Mouse (Mus musculus): ENCODE measurements around the gene Olfr1328. TPM values are rescaled to one million over a fixed set of nuclear protein-coding genes. Genes with fewer than 3 reads are reported as not detected.

The Olfr1328 gene
- polyA plus RNA-seq, 1 experiment, result not detected

- H3K36me3 ChIP-seq (ENCODE audit: control insufficient read depth, insufficient read depth), result no peaks in the 10 kb centered on the region
- TF ChIP-seq MAX (IDR thresholded peaks at IDR 0.05; ENCODE audit: low read depth) (no peak), REST (IDR thresholded peaks at IDR 0.05; ENCODE audit: insufficient read depth, insufficient read length) (no peak), TCF3 (IDR thresholded peaks at IDR 0.05; ENCODE audit: insufficient read length, low read depth) (no peak), E2F4 (IDR thresholded peaks at IDR 0.05; ENCODE audit: insufficient read depth) (no peak), POLR2A (IDR thresholded peaks at IDR 0.05; ENCODE audit: insufficient read length, low read depth) (no peak), MYOD1 (IDR thresholded peaks at IDR 0.05; ENCODE audit: control insufficient read depth in 1 of 3, insufficient read length in 2 of 3, low read depth in 2 of 3) (no peak), MYOG (IDR thresholded peaks at IDR 0.05; ENCODE audit: control insufficient read depth in 1 of 3, insufficient read depth in 1 of 3, insufficient read length in 2 of 3, low read depth in 2 of 3) (no peak), TCF12 (IDR thresholded peaks at IDR 0.05; ENCODE audit: insufficient read depth, poor library complexity, severe bottlenecking) (no peak)
- no peak within 1 kb of the TSS for H3K4me3 ChIP-seq
- H3K27me3 ChIP-seq (ENCODE audit: control insufficient read depth, insufficient read depth, insufficient read length), result no peaks in the 10 kb centered on the region
- H3K79me2 ChIP-seq (ENCODE audit: control insufficient read depth, insufficient read depth), result no peaks in the 10 kb centered on the region
- no peak within 1 kb of the TSS for H3K4me2 ChIP-seq (ENCODE audit: low read depth)
- no peak within 1 kb of the TSS for H3ac ChIP-seq (ENCODE audit: control insufficient read depth, insufficient read length)
Observed at GRCm38 (mm10) chr4:118888297-118888696, 50.1 kb downstream of the Olfr1328 start, which contains the start of gene Olfr1330. TSS of gene Olfr1330 (plus strand) at chr4:118888597.

Other genes starting within 250 kb of the Olfr1328 start
- not detected for gene Olfr1342, start 245.9 kb downstream of the Olfr1328 start, polyA plus RNA-seq (2012; fragmentation: generic; extraction: Trizol)
- not detected for gene Olfr1341, start 235.1 kb downstream of the Olfr1328 start, polyA plus RNA-seq (2012; fragmentation: generic; extraction: Trizol)
- not detected for gene Olfr1340, start 218.5 kb downstream of the Olfr1328 start, polyA plus RNA-seq (2012; fragmentation: generic; extraction: Trizol)
- not detected for gene Olfr1339, start 206.4 kb downstream of the Olfr1328 start, polyA plus RNA-seq (2012; fragmentation: generic; extraction: Trizol)
- not detected for gene Olfr1338, start 179.9 kb downstream of the Olfr1328 start, polyA plus RNA-seq (2012; fragmentation: generic; extraction: Trizol)
- gene Olfr1337, start 156.0 kb downstream of the Olfr1328 start, polyA plus RNA-seq (2012; fragmentation: generic; extraction: Trizol), result not detected
- not detected for gene Olfr1335, start 128.7 kb downstream of the Olfr1328 start, polyA plus RNA-seq (2012; fragmentation: generic; extraction: Trizol)
- not detected for gene Olfr1333, start 102.3 kb downstream of the Olfr1328 start, polyA plus RNA-seq (2012; fragmentation: generic; extraction: Trizol)
- gene Olfr1331, start 74.0 kb downstream of the Olfr1328 start, polyA plus RNA-seq (2012; fragmentation: generic; extraction: Trizol), result not detected
- not detected for gene Olfr1330, start 50.0 kb downstream of the Olfr1328 start, polyA plus RNA-seq (2012; fragmentation: generic; extraction: Trizol)
- not detected for gene Olfr1329, start 21.1 kb downstream of the Olfr1328 start, polyA plus RNA-seq (2012; fragmentation: generic; extraction: Trizol)
- gene Lao1, start 23.0 kb upstream of the Olfr1328 start, polyA plus RNA-seq (2012; fragmentation: generic; extraction: Trizol), result not detected
- gene Slc2a1, start 170.1 kb upstream of the Olfr1328 start, polyA plus RNA-seq (2012; fragmentation: generic; extraction: Trizol), result 55.8 TPM
- 7.2 TPM for gene Zfp691, start 235.6 kb upstream of the Olfr1328 start, polyA plus RNA-seq (2012; fragmentation: generic; extraction: Trizol)